Mouse (Mus musculus): ENCODE data around the gene M1ap.

Gene M1ap

DNA sequence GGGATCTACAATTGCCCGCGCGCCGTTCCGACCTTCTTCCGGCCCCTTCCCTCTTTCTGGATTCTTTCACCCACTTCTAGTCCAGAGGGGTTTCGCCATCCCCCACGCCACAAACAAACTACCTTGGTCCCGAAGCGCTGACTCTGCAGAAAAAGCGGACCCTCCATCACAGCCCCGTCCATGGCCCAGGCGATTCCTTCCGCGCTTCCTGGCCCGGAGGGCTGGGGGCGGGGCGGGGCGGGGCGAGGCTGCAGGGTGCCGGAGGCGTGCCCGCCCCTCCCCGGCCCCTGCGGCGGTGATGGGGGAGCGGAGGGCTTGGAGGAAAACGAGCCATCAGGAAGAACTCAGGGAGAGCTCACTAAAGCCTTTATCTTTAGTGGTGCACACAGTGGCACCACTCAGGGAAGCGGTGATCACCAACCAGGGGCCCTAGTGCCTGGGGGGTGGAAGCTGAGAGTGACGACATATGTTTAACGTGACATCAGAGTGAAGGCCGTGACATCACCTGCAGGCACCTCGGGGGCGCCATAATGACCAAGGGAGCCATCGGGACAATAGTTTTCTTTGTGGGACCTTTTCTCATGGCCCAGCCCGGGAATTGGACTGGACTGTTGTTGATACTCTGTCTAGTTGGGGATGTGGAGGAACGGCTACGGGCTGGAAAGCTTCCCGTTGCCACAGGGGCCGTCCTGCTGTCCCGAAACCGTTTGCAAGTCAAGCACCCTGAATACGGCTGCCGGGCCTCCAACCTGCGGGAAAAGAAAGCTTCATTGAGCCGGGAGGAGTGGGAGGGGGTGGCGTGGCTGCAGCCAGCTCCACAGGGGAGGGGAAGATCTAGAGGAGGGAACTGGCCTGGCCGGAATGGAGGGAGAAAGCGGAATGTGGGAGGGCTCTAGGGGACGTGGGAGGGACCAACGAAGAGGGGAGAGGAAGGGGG is 86.8 kb downstream of the M1ap start, which contains the start of the genes Dok1 and Loxl3:
Gene Dok1, minus strand, starts transcription at position 223 of the 937 bp plus-strand sequence.
Gene Loxl3, plus strand, starts transcription at position 925 of the 937 bp plus-strand sequence.
- WGBS: 4% methylated on average over 51 of the region's 51 CpGs

GRCm38 (mm10) chr6:83034463-83035055 is 87.9 kb downstream of the M1ap start:
- WGBS: 55% methylated on average over 5 of the region's 5 CpGs

- WGBS: 83% methylated on average over 8 of the region's 8 CpGs
Observed at GRCm38 (mm10) chr6:83037188-83037587, 90.5 kb downstream of the M1ap start.

- WGBS: 19% methylated on average over 24 of the region's 24 CpGs
Observed at GRCm38 (mm10) chr6:83038496-83039012, 91.9 kb downstream of the M1ap start.

DNA sequence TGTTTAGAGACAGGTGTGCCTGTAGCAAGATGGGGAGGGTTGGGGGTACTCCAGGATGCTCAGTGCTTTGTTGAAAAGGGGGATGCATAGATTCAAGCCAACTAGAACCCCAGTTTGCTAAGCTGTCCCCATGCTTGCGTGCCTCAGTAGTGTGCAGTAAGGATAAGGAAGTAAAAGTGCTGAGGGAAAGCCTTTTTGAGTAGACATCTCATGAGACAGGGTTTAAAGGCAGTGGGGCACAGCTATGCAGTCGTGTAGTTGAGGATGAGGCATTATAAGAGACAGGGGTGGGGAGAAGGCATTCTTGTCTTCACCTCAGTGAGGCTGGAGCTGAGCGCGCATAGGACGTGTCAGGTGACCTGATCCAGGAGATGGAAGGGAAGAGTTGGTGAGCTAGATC is 93.9 kb downstream of the M1ap start:
- 83% methylated on average over 5 of the region's 5 CpGs for WGBS

- 79% methylated on average over 6 of the region's 6 CpGs for WGBS
Observed at GRCm38 (mm10) chr6:83043561-83043960, 96.9 kb downstream of the M1ap start.

GRCm38 (mm10) chr6:83043993-83044392 is 97.3 kb downstream of the M1ap start:
- 90% methylated on average over 5 of the region's 5 CpGs for WGBS

- WGBS: 70% methylated on average over 9 of the region's 9 CpGs
Observed at GRCm38 (mm10) chr6:83044742-83045141, 98.0 kb downstream of the M1ap start.

DNA sequence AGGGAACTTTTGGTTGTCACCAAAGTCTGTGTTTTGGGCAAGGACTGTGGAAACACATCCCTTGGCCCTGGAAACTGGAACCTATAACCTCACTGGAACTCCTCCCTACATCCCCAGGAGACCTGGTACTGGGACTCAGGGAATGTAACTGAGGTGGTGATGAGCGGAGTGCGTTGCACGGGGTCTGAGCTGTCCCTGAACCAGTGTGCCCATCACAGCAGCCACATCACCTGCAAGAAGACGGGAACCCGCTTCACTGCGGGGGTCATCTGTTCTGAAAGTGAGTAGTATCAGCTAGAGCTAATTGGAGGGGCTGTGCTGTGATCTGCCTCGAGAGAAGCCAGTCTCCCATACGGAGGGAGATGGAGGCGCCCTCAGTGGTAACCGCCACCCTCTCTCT is 102.7 kb downstream of the M1ap start:
- WGBS: 70% methylated on average over 10 of the region's 10 CpGs

- 4% methylated on average over 26 of the region's 26 CpGs for WGBS
Observed at GRCm38 (mm10) chr6:83053136-83053960, 106.6 kb downstream of the M1ap start.

DNA sequence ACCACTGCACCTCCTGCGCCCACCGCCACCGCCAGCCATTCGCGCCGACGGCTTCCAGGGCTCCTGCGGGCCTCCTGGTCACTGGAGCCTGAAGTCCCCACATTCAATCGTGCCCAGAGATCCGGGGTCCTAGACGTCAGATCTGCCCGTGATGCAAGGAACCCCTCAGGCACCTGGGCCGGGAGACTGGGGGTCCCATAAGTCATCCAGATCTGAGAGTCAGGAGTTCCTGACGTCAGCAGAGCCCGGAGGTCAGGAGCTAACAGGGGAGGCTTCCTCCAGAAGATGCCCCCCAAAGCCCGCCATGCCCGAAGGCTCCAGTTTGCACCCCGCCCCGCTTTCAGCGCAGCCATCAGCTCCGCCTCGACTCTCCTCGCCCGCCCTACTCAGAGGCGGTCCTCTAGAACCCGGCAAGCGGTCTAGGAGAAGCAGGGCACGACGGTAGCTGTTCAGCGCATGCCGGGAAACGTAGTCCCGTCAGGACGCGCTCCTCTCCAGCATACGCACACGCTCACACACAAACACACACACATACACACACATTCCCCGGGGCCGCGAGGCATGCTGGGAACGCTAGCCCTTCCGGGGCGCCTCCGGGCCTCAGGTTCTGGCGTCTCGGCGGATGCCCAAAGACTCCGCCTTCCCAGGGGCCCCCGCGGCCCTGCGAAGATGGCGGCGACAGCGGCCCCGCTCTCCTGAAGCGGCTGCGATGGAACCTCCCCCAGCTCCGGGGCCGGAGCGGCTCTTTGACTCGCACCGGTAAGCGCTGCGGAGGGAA is 107.6 kb downstream of the M1ap start, which contains the start of gene Aup1:
Gene Aup1, plus strand, starts transcription at position 448 of the 778 bp plus-strand sequence.
- under 1% methylated on average over 64 of the region's 64 CpGs for WGBS

DNA sequence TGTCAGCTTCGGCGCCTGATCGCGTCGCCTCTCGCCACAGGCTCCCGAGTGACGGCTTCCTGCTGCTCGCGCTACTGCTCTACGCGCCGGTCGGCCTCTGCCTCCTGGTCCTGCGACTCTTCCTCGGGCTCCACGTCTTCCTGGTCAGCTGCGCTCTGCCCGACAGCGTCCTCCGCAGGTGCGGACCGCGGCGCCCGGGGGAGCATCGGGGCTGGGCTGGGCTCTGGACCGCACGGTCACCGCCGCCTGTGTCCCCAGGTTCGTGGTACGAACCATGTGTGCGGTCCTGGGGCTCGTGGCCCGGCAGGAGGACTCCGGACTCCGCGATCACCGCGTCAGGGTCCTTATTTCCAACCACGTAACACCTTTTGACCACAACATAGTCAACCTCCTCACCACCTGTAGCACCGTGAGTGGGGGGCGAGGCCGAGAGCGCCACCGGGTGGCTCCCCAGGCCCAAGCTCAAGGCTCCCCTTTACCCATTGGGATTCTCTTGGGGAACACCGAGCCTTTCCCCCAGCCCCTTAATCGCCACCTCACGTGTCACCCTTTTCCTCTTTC is 108.2 kb downstream of the M1ap start, which contains the start of gene Htra2:
Gene Htra2, minus strand, starts transcription at position 403 of the 561 bp plus-strand sequence.
- under 1% methylated on average over 48 of the region's 50 CpGs for WGBS

DNA sequence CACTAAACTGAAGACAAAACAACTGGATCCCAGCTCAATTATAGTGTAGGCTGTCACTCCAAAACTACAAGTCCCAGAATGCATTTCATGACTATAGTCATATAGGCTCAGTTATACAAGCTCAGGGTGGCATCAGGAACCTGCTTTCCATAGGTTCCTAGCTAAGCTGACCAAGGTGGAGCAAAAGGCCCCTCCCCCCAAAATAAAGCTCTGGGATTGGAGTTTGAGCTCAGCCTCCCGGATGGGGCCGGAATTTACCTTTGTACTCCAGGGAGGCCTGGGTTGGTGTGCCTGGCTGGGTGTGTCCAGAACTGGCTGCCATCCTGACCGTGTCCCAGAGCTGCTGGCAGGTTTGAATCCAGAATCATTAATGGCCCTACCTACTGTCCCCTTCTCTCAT is 111.1 kb downstream of the M1ap start, which contains the start of gene Dqx1:
Gene Dqx1, plus strand, starts transcription at position 55 of the 400 bp plus-strand sequence.
- WGBS: 48% methylated on average over 3 of the region's 3 CpGs

GRCm38 (mm10) chr6:83058725-83059124 is 112.0 kb downstream of the M1ap start:
- 74% methylated on average over 2 of the region's 2 CpGs for WGBS

DNA sequence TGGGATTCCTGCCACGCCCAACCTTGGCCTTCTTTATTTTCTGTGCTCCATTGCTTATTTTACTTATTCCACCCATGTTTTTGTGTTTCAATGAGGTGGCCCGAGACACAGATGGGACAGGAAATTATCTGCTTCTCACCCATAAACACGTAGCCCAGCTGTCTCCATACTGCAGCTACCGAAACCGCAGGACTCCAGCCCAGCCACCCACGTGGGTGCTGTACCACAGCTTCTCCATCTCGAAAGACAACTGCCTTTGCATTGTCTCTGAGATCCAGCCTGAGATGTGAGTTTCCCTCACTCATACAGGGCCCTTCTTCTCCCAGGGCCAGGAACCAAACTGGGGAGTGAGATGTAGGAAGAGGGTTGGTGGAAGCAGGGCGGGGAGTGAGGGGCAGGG is 119.3 kb downstream of the M1ap start:
- 38% methylated on average over 8 of the region's 8 CpGs for WGBS

- WGBS: 26% methylated on average over 6 of the region's 6 CpGs
Observed at GRCm38 (mm10) chr6:83066441-83066840, 119.7 kb downstream of the M1ap start.

DNA sequence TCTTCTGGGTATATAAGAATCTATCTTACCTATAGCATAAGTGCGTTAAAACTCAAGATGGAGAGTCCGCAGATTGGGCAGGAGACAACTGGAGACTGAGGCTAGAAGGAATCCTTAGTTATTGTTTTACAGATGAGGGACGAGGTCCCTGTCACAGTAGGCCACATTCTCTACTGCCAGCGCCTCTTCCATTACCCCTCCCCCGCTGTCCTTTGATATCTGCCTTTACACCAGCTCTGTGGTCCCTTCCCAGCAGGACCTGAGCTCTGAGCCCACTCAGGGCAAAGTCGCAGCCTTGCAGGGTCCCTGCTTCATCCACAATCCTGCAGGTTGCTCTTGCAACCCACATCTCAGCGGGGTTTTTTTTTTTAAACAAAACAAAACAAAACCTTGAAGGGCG is 121.5 kb downstream of the M1ap start:
- 32% methylated on average over 8 of the region's 8 CpGs for WGBS

- WGBS: 2% methylated on average over 81 of the region's 81 CpGs
Observed at GRCm38 (mm10) chr6:83068706-83069487, 122.2 kb downstream of the M1ap start.

GRCm38 (mm10) chr6:83069488-83070246 is 123.0 kb downstream of the M1ap start:
- WGBS: 2% methylated on average over 69 of the region's 69 CpGs
